Mouse (Mus musculus) embryonic fibroblast, embryonic 13.5 days (primary cell): ENCODE measurements around the gene Kcnj8. TPM values are rescaled to one million over a fixed set of nuclear protein-coding genes. Genes with fewer than 3 reads are reported as not detected.
"Not testable (repeated sequence)": the region's sequence is repeated elsewhere in the genome, so short reads cannot be mapped to it uniquely, and the experiment has no call there.

ENCODE experiments used
- H3K27ac ChIP-seq: 2 replicates; pipeline ENCODE4 v1.5.1; 2012; ENCODE audit warnings: low read length, control low read depth, inconsistent platforms; ENCODE audit not compliant: insufficient read depth
- H3K4me1 ChIP-seq: 2 replicates; pipeline ENCODE4 v1.6.1; 2011; ENCODE audit warnings: low read length; ENCODE audit not compliant: control insufficient read depth, insufficient read depth
- H3K4me3 ChIP-seq: 2 replicates; pipeline ENCODE4 v1.5.1; 2011; ENCODE audit warnings: mild to moderate bottlenecking, control low read depth, low read length; ENCODE audit not compliant: insufficient read depth
- CTCF ChIP-seq: IDR thresholded peaks from 2 replicates; pipeline ENCODE4 v1.5.1; 2011; ENCODE audit warnings: mild to moderate bottlenecking, control low read depth, low read length, moderate library complexity, borderline replicate concordance; ENCODE audit not compliant: insufficient read depth
- POLR2A ChIP-seq: IDR thresholded peaks from 2 replicates; pipeline ENCODE4 v1.6.1; 2011; ENCODE audit warnings: low read depth, mild to moderate bottlenecking, control low read depth, low read length, moderate library complexity
- polyA plus RNA-seq: library from polyadenylated mRNA; stranded (reverse); fragments of >200 nt; gene quantifications from 2 replicates; pipeline ENCODE4 v1.2.4, GENCODE M21; 2011; ENCODE audit warnings: low read depth; ENCODE audit not compliant: missing spikeins, insufficient read length

The Kcnj8 gene
- polyA plus RNA-seq, 1 experiment: 1.7 TPM

- Histone ChIP-seq H3K4me1 (no peaks in the 10 kb centered on the region), H3K27ac (no peak overlapping the region), H3K4me3 (no peak overlapping the region)
- TF ChIP-seq CTCF (no peak), POLR2A (no peak)
Observed at GRCm38 (mm10) chr6:142533412-142533811, 38.0 kb downstream of the Kcnj8 start.

GRCm38 (mm10) chr6:142532686-142533085 lies 38.7 kb downstream of the Kcnj8 start:
- Histone ChIP-seq H3K27ac (no peak overlapping the region), H3K4me1 (no peaks in the 10 kb centered on the region), H3K4me3 (no peak overlapping the region)
- TF ChIP-seq POLR2A: no peak
- TF ChIP-seq CTCF: no peak

- Histone ChIP-seq H3K4me1 (no peaks in the 10 kb centered on the region), H3K4me3 (no peak overlapping the region), H3K27ac (no peak overlapping the region)
- TF ChIP-seq POLR2A (no peak), CTCF (no peak)
Observed at GRCm38 (mm10) chr6:142532141-142532540, 39.3 kb downstream of the Kcnj8 start.

- H3K27ac ChIP-seq: no peak overlapping the region
- no peak overlapping the region for H3K4me3 ChIP-seq
- no peaks in the 10 kb centered on the region for H3K4me1 ChIP-seq
- TF ChIP-seq POLR2A (no peak), CTCF (no peak)
Observed at GRCm38 (mm10) chr6:142530378-142530777, 41.0 kb downstream of the Kcnj8 start.

GRCm38 (mm10) chr6:142529680-142530079 lies 41.7 kb downstream of the Kcnj8 start:
- H3K27ac ChIP-seq: no peak overlapping the region
- TF ChIP-seq POLR2A (no peak), CTCF (no peak)
- H3K4me3 ChIP-seq: no peak overlapping the region
- no peaks in the 10 kb centered on the region for H3K4me1 ChIP-seq

- no peaks in the 10 kb centered on the region for H3K4me1 ChIP-seq
- TF ChIP-seq CTCF (no peak), POLR2A (no peak)
- H3K27ac ChIP-seq: no peak overlapping the region
- H3K4me3 ChIP-seq: no peak overlapping the region
Observed at GRCm38 (mm10) chr6:142527931-142528562, 43.4 kb downstream of the Kcnj8 start.

- H3K4me1 ChIP-seq: no peaks in the 10 kb centered on the region
- H3K27ac ChIP-seq: no peak overlapping the region
- TF ChIP-seq POLR2A (no peak), CTCF (peak; percentile 40; the same call in 1 of the 2 replicates)
- H3K4me3 ChIP-seq: no peak overlapping the region
Observed at GRCm38 (mm10) chr6:142524635-142525308, 46.6 kb downstream of the Kcnj8 start.

- TF ChIP-seq POLR2A (no peak), CTCF (no peak)
- no peak overlapping the region for H3K27ac ChIP-seq
- H3K4me3 ChIP-seq: no peak overlapping the region
- H3K4me1 ChIP-seq: no peaks in the 10 kb centered on the region
Observed at GRCm38 (mm10) chr6:142521591-142522110, 49.8 kb downstream of the Kcnj8 start.

GRCm38 (mm10) chr6:142519110-142519509 lies 52.3 kb downstream of the Kcnj8 start:
- no peak overlapping the region for H3K4me3 ChIP-seq
- H3K27ac ChIP-seq: no peak overlapping the region
- TF ChIP-seq CTCF: no peak
- TF ChIP-seq POLR2A: no peak
- H3K4me1 ChIP-seq: no peaks in the 10 kb centered on the region

- not testable (repeated sequence) for H3K27ac ChIP-seq, H3K4me1 ChIP-seq, H3K4me3 ChIP-seq
Observed at GRCm38 (mm10) chr6:142515379-142515778, 56.0 kb downstream of the Kcnj8 start.
